In genomic region chr16:17474091-17474490, GRCm38 (mm10) we compare ENCODE assay signal across 9 mouse cellular contexts. TPM values are rescaled to one million over a fixed set of nuclear protein-coding genes. Genes with fewer than 3 reads are reported as not detected.
A peak's percentile ranks its signal among the peaks of the same experiment; 100 is the strongest.
DNase-seq lines count a peak whose midpoint lies in the region; ATAC-seq and TF ChIP-seq lines count a peak whose summit lies in the region.
"Had no signal": no experiment of that assay in that cellular context is flagged by ENCODE, and none has a peak within 500 bp of the region (broad histone marks: within the 10 kb centered on the region; RNA-seq: fewer than 3 reads in every experiment).

No protein-coding gene starts in this region.

- TF ChIP-seq CTCF in thymus, adult 2 months (IDR thresholded peaks at IDR 0.05; ENCODE audit: borderline replicate concordance, control insufficient read depth, extremely low read depth, insufficient read depth, low read length, poor library complexity): no peak
- peak; percentile 74 for TF ChIP-seq CTCF in cortical plate, adult 2 months (IDR thresholded peaks at IDR 0.05; ENCODE audit: extremely low read depth, insufficient read depth, low read length)
- peak; percentile 68 for TF ChIP-seq CTCF in lung, embryonic 14.5 days (IDR thresholded peaks at IDR 0.05; ENCODE audit: low read depth)

- ATAC-seq in lung, embryonic 14.5 days (ENCODE audit: insufficient read depth): no peak
- ATAC-seq in hindbrain, embryonic 13.5 days (ENCODE audit: low FRiP score): no peak

- H3K4me2 ChIP-seq in lung, embryonic 14.5 days: no peak overlapping the region
- no peak overlapping the region for H3K4me2 ChIP-seq in hindbrain, embryonic 13.5 days
- H3K4me2 ChIP-seq: neural tube, embryonic 13.5 days had no signal

- H3K4me3 ChIP-seq in thymus, adult 2 months (ENCODE audit: control insufficient read depth, insufficient read depth, low read length): no peak overlapping the region
- H3K4me3 ChIP-seq in cortical plate, adult 2 months (ENCODE audit: insufficient read depth, low read length): no peak overlapping the region
- H3K4me3 ChIP-seq in lung, embryonic 14.5 days (ENCODE audit: low read depth, low read length): no peak overlapping the region
- no peak overlapping the region for H3K4me3 ChIP-seq in hindbrain, embryonic 13.5 days
- H3K4me3 ChIP-seq: neural tube, embryonic 13.5 days had no signal

- peaks cover 33% of the 10 kb centered on the region for H3K36me3 ChIP-seq in thymus, adult 2 months (ENCODE audit: control insufficient read depth, insufficient read depth, low read length)
- H3K36me3 ChIP-seq in lung, embryonic 14.5 days (ENCODE audit: insufficient read depth): peaks cover 61% of the 10 kb centered on the region
- peaks cover 13% of the 10 kb centered on the region for H3K36me3 ChIP-seq in hindbrain, embryonic 13.5 days

- no peaks in the 10 kb centered on the region for H3K9me3 ChIP-seq in lung, embryonic 14.5 days (ENCODE audit: low read depth, low read length)
- no peaks in the 10 kb centered on the region for H3K9me3 ChIP-seq in hindbrain, embryonic 13.5 days
- H3K9me3 ChIP-seq: neural tube, embryonic 13.5 days had no signal

- no peak for TF ChIP-seq POLR2A in thymus, adult 2 months (IDR thresholded peaks at IDR 0.05; ENCODE audit: control insufficient read depth, extremely low read depth, insufficient read depth, low read length, poor library complexity)
- no peak for TF ChIP-seq POLR2A in cortical plate, adult 2 months (IDR thresholded peaks at IDR 0.05; ENCODE audit: extremely low read depth, insufficient read depth, low read length)

- peak; percentile 14 to 37 for DNase-seq in heart, adult 18-20 months
- DNase-seq in heart, adult 8-10 months (ENCODE audit: low spot score): no peak
- peak; percentile 42 for DNase-seq in thymus, adult 2 months
- DNase-seq in thymus, adult 18-20 months: no peak
- DNase-seq in lung, embryonic 14.5 days: peak; percentile 55
- DNase-seq in right cerebral cortex, postnatal 14 days: no peak

- H3K4me1 ChIP-seq in thymus, adult 2 months (replicated peaks; ENCODE audit: control insufficient read depth, insufficient read depth, low read length): peaks cover 3% of the 10 kb centered on the region
- H3K4me1 ChIP-seq in cortical plate, adult 2 months (ENCODE audit: control insufficient read depth, insufficient read depth, low read length): peaks cover 7% of the 10 kb centered on the region
- H3K4me1 ChIP-seq in lung, embryonic 14.5 days (ENCODE audit: insufficient read depth): no peaks in the 10 kb centered on the region
- H3K4me1 ChIP-seq in hindbrain, embryonic 13.5 days (replicated peaks): peaks cover 13% of the 10 kb centered on the region

- no peak overlapping the region for H3K9ac ChIP-seq in lung, embryonic 14.5 days
- no peak overlapping the region for H3K9ac ChIP-seq in hindbrain, embryonic 13.5 days
- H3K9ac ChIP-seq: neural tube, embryonic 13.5 days had no signal

- no peak overlapping the region for H3K27ac ChIP-seq in thymus, adult 2 months (ENCODE audit: control insufficient read depth, insufficient read depth, low read length)
- no peak overlapping the region for H3K27ac ChIP-seq in cortical plate, adult 2 months (ENCODE audit: insufficient read depth, low read length)
- H3K27ac ChIP-seq in lung, embryonic 14.5 days (ENCODE audit: low read depth): no peak overlapping the region
- H3K27ac ChIP-seq in hindbrain, embryonic 13.5 days: no peak overlapping the region
- H3K27ac ChIP-seq: neural tube, embryonic 13.5 days had no signal

- H3K27me3 ChIP-seq in thymus, adult 2 months (ENCODE audit: control insufficient read depth, insufficient read depth, low read length): no peaks in the 10 kb centered on the region
- no peaks in the 10 kb centered on the region for H3K27me3 ChIP-seq in lung, embryonic 14.5 days (ENCODE audit: insufficient read depth, low read length)
- no peaks in the 10 kb centered on the region for H3K27me3 ChIP-seq in hindbrain, embryonic 13.5 days
- H3K27me3 ChIP-seq: neural tube, embryonic 13.5 days had no signal

RNA-seq across cellular contexts. Expression of gene Aifm3, which starts 15.3 kb away (rescaled TPM):
- total RNA-seq in heart, adult 18-20 months (2021): under 1 TPM in 1 of 2 experiments, not detected in 1; 0.18 TPM
- under 1 TPM in 1 of 4 experiments, not detected in 3; 0.35 TPM for total RNA-seq in heart, adult 8-10 months (2022)
- polyA plus RNA-seq in thymus, adult 2 months (2012; rRNA removed): 0.93 and 1.4 TPM in 2 replicates
- polyA plus RNA-seq in cortical plate, adult 2 months (2012; rRNA removed): 233 and 286 TPM in 2 replicates
- polyA plus RNA-seq in lung, embryonic 14.5 days (2014; fragmentation: Nextera tagmentation; extraction: Ambion mirVana): 1.3 and 1.5 TPM in 2 replicates
- polyA plus RNA-seq in hindbrain, embryonic 13.5 days (2015; fragmentation: Nextera tagmentation; extraction: Ambion mirVana): 5.7 and 6.3 TPM in 2 replicates

RNA-seq across cellular contexts. Expression of gene Crkl, which starts 22.3 kb away (rescaled TPM):
- total RNA-seq in heart, adult 18-20 months (2021): 10 to 100 TPM; 28.9 to 29.4 TPM
- total RNA-seq in heart, adult 8-10 months (2022): 10 to 100 TPM; 22.8 to 29.8 (median 28.1) TPM
- polyA plus RNA-seq in thymus, adult 2 months (2012; rRNA removed): 147 and 200 TPM in 2 replicates
- polyA plus RNA-seq in cortical plate, adult 2 months (2012; rRNA removed): 22.3 and 22.8 TPM in 2 replicates
- polyA plus RNA-seq in lung, embryonic 14.5 days (2014; fragmentation: Nextera tagmentation; extraction: Ambion mirVana): 61.9 and 74.1 TPM in 2 replicates
- 79.1 and 86.2 TPM in 2 replicates for polyA plus RNA-seq in hindbrain, embryonic 13.5 days (2015; fragmentation: Nextera tagmentation; extraction: Ambion mirVana)

RNA-seq across cellular contexts. Expression of gene Lztr1, which starts 34.4 kb away (rescaled TPM):
- 10 to 100 TPM; 31.8 to 32.1 TPM for total RNA-seq in heart, adult 18-20 months (2021)
- total RNA-seq in heart, adult 8-10 months (2022): 10 to 100 TPM; 26.0 to 37.0 (median 29.7) TPM
- polyA plus RNA-seq in thymus, adult 2 months (2012; rRNA removed): 291 and 303 TPM in 2 replicates
- polyA plus RNA-seq in cortical plate, adult 2 months (2012; rRNA removed): 330 and 345 TPM in 2 replicates
- 78.4 and 80.0 TPM in 2 replicates for polyA plus RNA-seq in lung, embryonic 14.5 days (2014; fragmentation: Nextera tagmentation; extraction: Ambion mirVana)
- polyA plus RNA-seq in hindbrain, embryonic 13.5 days (2015; fragmentation: Nextera tagmentation; extraction: Ambion mirVana): 133 TPM in 2 replicates

RNA-seq across cellular contexts. Expression of gene Thap7, which starts 56.8 kb away (rescaled TPM):
- 10 to 100 TPM; 13.5 to 13.6 TPM for total RNA-seq in heart, adult 18-20 months (2021)
- total RNA-seq in heart, adult 8-10 months (2022): 10 to 100 TPM; 16.6 to 18.5 (median 17.6) TPM
- polyA plus RNA-seq in thymus, adult 2 months (2012; rRNA removed): 139 and 141 TPM in 2 replicates
- 64.9 and 82.8 TPM in 2 replicates for polyA plus RNA-seq in cortical plate, adult 2 months (2012; rRNA removed)
- polyA plus RNA-seq in lung, embryonic 14.5 days (2014; fragmentation: Nextera tagmentation; extraction: Ambion mirVana): 47.4 and 51.4 TPM in 2 replicates
- 68.2 and 69.0 TPM in 2 replicates for polyA plus RNA-seq in hindbrain, embryonic 13.5 days (2015; fragmentation: Nextera tagmentation; extraction: Ambion mirVana)

Comparison
In these comparisons a context has a peak if more than half of its experiments do, and no peak if none do; other contexts are left out.
1. DNase-seq: peak in heart, adult 18-20 months (2 of 2), thymus, adult 2 months (single experiment) and lung, embryonic 14.5 days (single experiment); none in heart, adult 8-10 months (single experiment), thymus, adult 18-20 months (0 of 2) and right cerebral cortex, postnatal 14 days (single experiment).
2. RNA of gene Aifm3, which starts 15.3 kb away (polyA plus RNA-seq): 233 to 286 TPM in cortical plate, adult 2 months; 5.7 to 6.3 TPM in hindbrain, embryonic 13.5 days, 1.3 to 1.5 TPM in lung, embryonic 14.5 days and 0.93 to 1.4 TPM in thymus, adult 2 months; every median in the first group is over 10 times any median in the second.